Mouse (Mus musculus): Measurements from ENCODE around the gene Eef1a1.

Eef1a1 gene

DNA sequence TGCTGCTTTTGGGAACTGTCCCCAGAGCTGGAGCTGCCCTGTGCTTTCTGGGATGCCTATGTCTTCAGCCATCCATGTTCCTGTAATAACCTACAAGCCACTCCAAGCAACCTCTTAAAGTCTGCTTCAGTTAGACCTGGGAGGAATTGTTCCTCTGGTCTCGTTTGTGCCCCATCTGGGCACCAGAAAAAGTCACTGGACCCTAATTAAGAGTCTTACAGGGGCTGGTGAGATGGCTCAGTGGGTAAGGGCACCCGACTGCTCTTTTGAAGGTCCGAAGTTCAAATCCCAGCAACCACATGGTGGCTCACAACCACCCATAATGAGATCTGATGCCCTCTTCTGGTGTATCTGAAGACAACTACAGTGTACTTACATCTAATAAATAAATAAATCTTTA, 28.3 kb upstream of the Eef1a1 start:
- POLR2A ChIA-PET = interaction anchor here (0.7 to 40.2 kb wide), 13 partner anchors 3 to 69 kb away, joined by 3 to 1125 read pairs (median 20); partner anchors contain the start of genes Eef1a1 (in 1 of the 4) and Mto1 (in 1 of the 4)
- CTCF ChIA-PET = interaction anchor here in 3 of 4 experiments (0.7 to 2.6 kb wide), 6 partner anchors 10 to 88 kb away, joined by 3 to 11 read pairs (median 4); no protein-coding TSS in a partner anchor

- CTCF ChIA-PET = interaction anchor here in 2 of 4 experiments (0.8 to 2.6 kb wide), 4 partner anchors 10 to 32 kb away, joined by 3 to 11 read pairs (median 4); no protein-coding TSS in a partner anchor
- POLR2A ChIA-PET = interaction anchor here (0.5 to 40.2 kb wide), 13 partner anchors 4 to 78 kb away, joined by 3 to 1125 read pairs (median 17); partner anchors contain the start of gene Eef1a1 (in 2 of the 4)
Measured at GRCm38 (mm10) chr9:78516125-78516524, 27.2 kb upstream of the Eef1a1 start.

- CTCF ChIA-PET = no interaction called here
- POLR2A ChIA-PET = interaction anchor here in 3 of 4 experiments (1.6 to 37.5 kb wide), 8 partner anchors 10 to 37 kb away, joined by 3 to 1125 read pairs (median 32); no protein-coding TSS in a partner anchor
Measured at GRCm38 (mm10) chr9:78514681-78515080, 25.7 kb upstream of the Eef1a1 start.

GRCm38 (mm10) chr9:78513776-78514500, 25.0 kb upstream of the Eef1a1 start:
- ChIA-PET POLR2A (interaction anchor here in 3 of 4 experiments (0.7 to 37.5 kb wide), 11 partner anchors 9 to 64 kb away, joined by 3 to 1125 read pairs (median 13); no protein-coding TSS in a partner anchor), CTCF (interaction anchor here in 1 of 4 experiments (0.5 to 1.3 kb wide), 2 partner anchors 14 to 43 kb away, joined by 3 read pairs; no protein-coding TSS in a partner anchor)

DNA sequence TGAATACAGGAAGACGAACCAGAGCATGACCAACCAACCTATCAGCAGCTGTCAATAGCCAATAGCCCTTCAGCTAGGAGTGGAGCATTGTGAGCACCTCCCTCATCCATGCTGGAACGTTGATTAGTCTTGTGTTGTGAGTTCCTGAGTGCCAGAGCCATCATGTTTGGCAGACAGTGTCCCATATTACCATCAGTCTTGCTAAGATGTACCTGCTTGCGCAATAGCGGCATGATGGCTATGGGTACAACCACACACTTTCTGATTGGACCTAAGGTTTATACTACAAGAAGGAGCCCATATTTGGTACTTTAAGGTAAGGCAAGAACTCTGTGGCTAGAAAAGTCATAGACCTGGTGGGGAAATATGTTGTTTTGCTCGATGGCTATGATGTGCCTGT, 22.8 kb upstream of the Eef1a1 start:
- ChIA-PET POLR2A (interaction anchor here (0.8 to 37.5 kb wide), 11 partner anchors 7 to 36 kb away, joined by 3 to 1125 read pairs (median 11); no protein-coding TSS in a partner anchor), CTCF (no interaction called here)

DNA sequence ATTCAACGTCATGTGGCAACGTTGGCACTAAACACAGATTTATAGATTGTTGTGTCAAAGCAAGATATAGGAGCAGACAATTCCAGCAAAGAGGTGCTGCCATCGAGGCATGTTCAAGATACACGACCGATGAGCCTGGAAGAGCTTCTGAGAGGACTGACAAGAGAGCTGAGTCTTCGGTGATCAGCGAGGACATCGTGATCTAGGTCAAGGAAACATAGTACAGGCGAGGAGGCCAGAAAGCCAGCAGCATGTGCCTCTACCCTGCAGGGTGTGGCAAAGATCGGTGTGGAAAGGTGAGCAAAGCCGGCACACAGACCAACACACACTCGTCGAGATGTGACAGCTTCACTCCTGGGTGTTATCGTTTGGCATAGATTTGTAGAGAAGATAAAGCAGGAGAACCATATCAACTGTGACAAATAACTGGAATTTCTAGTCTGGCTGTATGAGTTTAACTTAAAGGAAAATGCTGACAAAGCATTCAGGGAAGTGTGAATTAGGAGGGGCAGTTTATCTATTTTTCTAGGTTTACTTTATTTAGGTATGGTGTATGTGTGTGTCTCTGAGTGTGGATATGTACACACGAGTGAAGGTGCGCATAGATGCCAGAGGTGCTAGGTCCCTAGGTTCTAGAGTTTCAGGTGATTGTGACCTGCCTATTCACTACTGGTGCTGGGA, 19.3 kb upstream of the Eef1a1 start:
- POLR2A ChIA-PET = interaction anchor here in 3 of 4 experiments (0.6 to 37.5 kb wide), 17 partner anchors 10 to 656 kb away, joined by 3 to 1125 read pairs (median 4); partner anchors contain the start of gene Eef1a1 (in 1 of the 3)

DNA sequence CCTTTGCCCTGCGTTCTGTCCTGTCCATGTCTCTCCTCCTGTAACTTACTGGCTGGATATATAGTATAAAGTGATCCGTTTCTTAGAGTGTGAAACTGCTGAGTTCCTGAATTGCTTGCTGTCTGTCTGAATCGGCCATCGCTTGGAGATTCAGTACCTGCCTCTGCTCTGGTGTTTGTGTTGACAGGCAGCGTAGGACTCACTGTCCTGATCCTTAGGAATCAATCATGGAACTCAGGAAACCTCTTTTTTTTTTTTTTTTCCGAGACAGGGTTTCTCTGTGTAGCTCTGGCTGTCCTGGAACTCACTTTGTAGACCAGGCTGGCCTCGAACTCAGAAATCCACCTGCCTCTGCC, 17.7 kb upstream of the Eef1a1 start:
- ChIA-PET CTCF (no interaction called here), POLR2A (interaction anchor here in 3 of 4 experiments (1.2 to 37.5 kb wide), 9 partner anchors 11 to 30 kb away, joined by 6 to 1125 read pairs (median 133); partner anchors contain the start of gene Eef1a1 (in 1 of the 3))

More for the DNA sequence above, 19.3 kb upstream of the Eef1a1 start:
- CTCF ChIA-PET = interaction anchor here in 3 of 4 experiments (0.5 to 1.1 kb wide), 3 partner anchors 19 to 40 kb away, joined by 3 to 4 read pairs (median 3); no protein-coding TSS in a partner anchor

DNA sequence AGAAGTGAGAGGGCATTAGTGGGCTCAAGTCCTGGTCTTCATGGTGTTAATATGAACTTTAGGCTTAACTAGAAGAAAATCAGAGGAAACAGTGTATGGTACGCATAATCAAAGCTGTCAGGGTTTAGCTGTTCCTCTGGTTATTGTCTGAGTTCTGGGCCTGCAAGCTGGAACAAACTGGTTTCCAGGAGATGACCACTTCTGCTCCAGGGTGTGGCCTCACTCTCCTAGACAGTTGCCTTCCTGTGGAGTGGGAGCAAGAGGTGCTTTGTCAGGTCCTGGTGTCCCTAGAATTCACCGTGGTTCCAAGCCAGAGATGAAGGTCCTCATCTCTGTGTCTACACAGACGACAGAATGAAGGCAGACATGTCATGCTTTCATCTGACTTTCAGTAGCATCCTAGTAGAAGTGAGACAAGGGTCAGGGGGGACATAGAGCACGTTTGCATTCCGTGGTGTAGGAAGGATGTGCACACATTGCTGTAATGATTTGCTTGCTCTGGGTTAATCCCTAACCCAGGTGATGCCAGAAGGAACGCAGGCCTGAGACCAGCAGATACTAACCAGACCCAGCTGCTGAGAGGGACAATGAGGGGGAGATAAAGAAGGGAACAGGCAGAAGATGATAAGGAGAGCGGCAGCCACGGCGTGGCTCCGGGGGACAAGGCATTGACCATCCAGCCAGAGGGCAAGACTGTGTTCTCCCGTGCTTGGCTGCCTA, 17.2 kb upstream of the Eef1a1 start:
- ChIA-PET CTCF (interaction anchor here in 1 of 4 experiments (1.0 kb wide), 1 partner anchor 10 kb away, joined by 3 read pairs; no protein-coding TSS in a partner anchor), POLR2A (interaction anchor here (0.8 to 37.5 kb wide), 23 partner anchors 10 to 330 kb away, joined by 3 to 1125 read pairs (median 20); partner anchors contain the start of genes Eef1a1 (in 2 of the 4), Cgas (in 1 of the 4), Dppa5a (in 1 of the 4) and Ooep (in 1 of the 4))

GRCm38 (mm10) chr9:78505223-78505622, 16.3 kb upstream of the Eef1a1 start:
- CTCF ChIA-PET = interaction anchor here in 3 of 4 experiments (0.6 to 2.1 kb wide), 4 partner anchors 22 to 161 kb away, joined by 3 to 7 read pairs (median 5); no protein-coding TSS in a partner anchor
- POLR2A ChIA-PET = interaction anchor here (0.6 to 37.5 kb wide), 46 partner anchors 8 to 725 kb away, joined by 3 to 1125 read pairs (median 12); partner anchors contain the start of genes Dppa5a (in 2 of the 4), Eef1a1 (in 2 of the 4), Cgas (in 1 of the 4) and Ooep (in 1 of the 4)

DNA sequence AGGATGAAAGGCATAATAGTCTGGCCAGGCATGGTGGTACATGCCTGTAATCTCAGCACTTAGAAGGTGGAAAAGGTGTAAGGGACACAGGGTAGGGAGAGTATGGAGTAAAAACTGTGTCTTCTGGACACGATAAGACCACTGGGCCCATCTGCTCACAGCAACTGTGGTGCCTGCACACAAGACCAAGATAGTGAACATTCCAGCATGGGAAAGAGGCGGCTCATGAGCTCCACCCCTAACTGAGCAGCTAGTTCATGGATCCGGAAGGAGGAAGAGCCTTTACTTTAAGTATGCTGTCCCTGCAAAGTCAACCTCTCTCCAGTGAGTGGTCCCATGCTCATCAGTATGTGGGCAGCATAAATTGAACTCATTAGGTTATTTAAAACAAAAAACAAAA, 15.7 kb upstream of the Eef1a1 start:
- CTCF ChIA-PET = interaction anchor here in 3 of 4 experiments (0.6 to 2.1 kb wide), 7 partner anchors 12 to 161 kb away, joined by 3 to 11 read pairs (median 6); no protein-coding TSS in a partner anchor
- POLR2A ChIA-PET = interaction anchor here (0.6 to 37.5 kb wide), 54 partner anchors 8 to 754 kb away, joined by 3 to 1125 read pairs (median 10); partner anchors contain the start of genes Eef1a1 (in 3 of the 4), Dppa5a (in 2 of the 4), Cgas (in 1 of the 4) and Gm17324 (in 1 of the 4)

GRCm38 (mm10) chr9:78504133-78504532, 15.2 kb upstream of the Eef1a1 start:
- ChIA-PET CTCF (interaction anchor here (0.6 to 2.1 kb wide), 7 partner anchors 10 to 336 kb away, joined by 3 to 11 read pairs (median 6); no protein-coding TSS in a partner anchor), POLR2A (interaction anchor here (0.6 to 37.5 kb wide), 56 partner anchors 8 to 753 kb away, joined by 3 to 1125 read pairs (median 8); partner anchors contain the start of genes Eef1a1 (in 3 of the 4), Dppa5a (in 2 of the 4), Gm17324 (in 2 of the 4) and Mto1 (in 2 of the 4))

DNA sequence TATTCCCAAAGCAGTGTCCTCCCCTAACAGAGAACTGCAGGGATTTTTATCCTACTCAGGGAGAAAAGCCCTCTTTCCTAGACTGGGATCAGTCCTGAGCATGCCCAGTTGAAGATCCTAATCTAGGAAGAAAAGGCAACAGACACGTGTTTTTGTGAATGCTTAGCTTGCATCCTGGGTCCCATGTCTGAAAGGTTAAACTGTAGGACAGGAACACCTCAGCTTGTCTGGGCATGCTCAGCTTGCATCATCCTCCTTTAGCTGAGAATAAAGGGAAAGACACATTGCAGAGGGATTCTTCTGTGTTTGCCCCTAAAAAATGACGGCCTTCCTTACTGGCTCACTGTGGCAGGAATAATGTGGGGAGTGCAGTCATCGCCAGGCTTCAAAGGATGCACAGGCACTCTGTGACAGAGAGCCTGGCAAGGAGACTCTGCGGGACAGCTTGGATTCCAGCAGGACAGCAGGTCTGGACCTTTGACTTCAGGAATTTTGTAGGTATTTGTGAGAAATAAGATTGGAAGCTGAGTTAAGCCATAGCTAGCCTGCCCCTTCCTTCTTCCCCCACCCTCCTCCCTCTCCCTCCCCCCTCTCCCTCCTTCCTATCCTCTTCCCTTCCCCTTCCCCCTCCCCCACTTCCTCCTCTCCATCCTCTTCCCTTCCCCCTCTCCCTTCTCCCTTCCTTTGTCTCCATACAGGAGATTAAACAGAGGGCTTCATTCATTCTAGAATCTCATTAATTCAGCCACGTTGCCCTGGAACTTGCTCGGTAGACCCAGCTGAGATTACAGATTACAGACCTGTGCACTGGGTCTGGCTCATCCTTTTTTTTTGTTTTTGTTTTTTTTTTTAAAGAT, 14.5 kb upstream of the Eef1a1 start:
- ChIA-PET POLR2A (interaction anchor here (0.6 to 37.5 kb wide), 62 partner anchors 9 to 891 kb away, joined by 3 to 1125 read pairs (median 7); partner anchors contain the start of genes Dppa5a (in 3 of the 4), Eef1a1 (in 3 of the 4), Gm17324 (in 2 of the 4) and Mto1 (in 2 of the 4)), CTCF (interaction anchor here (0.6 to 2.1 kb wide), 8 partner anchors 9 to 335 kb away, joined by 3 to 11 read pairs (median 4); no protein-coding TSS in a partner anchor)

DNA sequence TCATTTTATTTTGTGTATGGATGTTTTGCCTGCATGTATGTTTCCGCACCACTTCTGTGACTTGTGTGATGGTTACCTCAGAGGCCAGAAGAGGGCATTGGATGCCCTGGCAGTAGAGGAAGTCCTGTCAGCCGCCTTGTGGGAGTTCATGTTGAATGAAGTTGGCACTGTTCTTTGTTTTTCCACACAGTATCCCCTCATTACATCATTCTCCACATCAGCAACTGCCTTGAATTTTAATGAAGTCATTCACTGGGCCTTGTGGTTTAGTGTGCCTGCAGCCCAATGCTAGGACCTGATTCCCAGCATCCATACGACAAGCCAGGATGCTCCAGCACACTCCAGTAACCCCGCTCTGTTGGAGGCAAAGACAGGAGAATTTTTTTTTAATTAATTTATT, 12.3 kb upstream of the Eef1a1 start:
- ChIA-PET CTCF (no interaction called here), POLR2A (interaction anchor here (0.6 to 5.8 kb wide), 11 partner anchors 13 to 127 kb away, joined by 3 to 61 read pairs (median 15); partner anchors contain the start of gene Eef1a1 (in 2 of the 4))

GRCm38 (mm10) chr9:78500386-78500785, 11.4 kb upstream of the Eef1a1 start:
- POLR2A ChIA-PET = interaction anchor here (0.6 to 5.8 kb wide), 26 partner anchors 9 to 132 kb away, joined by 3 to 61 read pairs (median 4); partner anchors contain the start of genes Eef1a1 (in 2 of the 4) and Dppa5a (in 1 of the 4)

GRCm38 (mm10) chr9:78493171-78493570, 4.2 kb upstream of the Eef1a1 start:
- POLR2A ChIA-PET = interaction anchor here in 3 of 4 experiments (0.6 to 5.8 kb wide), 30 partner anchors 10 to 374 kb away, joined by 3 to 196 read pairs (median 4); partner anchors contain the start of genes Gm17324 (in 1 of the 3) and Mto1 (in 1 of the 3)
- CTCF ChIA-PET = interaction anchor here in 1 of 4 experiments (0.7 kb wide), 1 partner anchor 49 kb away, joined by 3 read pairs; no protein-coding TSS in a partner anchor

More at GRCm38 (mm10) chr9:78500386-78500785, 11.4 kb upstream of the Eef1a1 start:
- CTCF ChIA-PET = no interaction called here

DNA sequence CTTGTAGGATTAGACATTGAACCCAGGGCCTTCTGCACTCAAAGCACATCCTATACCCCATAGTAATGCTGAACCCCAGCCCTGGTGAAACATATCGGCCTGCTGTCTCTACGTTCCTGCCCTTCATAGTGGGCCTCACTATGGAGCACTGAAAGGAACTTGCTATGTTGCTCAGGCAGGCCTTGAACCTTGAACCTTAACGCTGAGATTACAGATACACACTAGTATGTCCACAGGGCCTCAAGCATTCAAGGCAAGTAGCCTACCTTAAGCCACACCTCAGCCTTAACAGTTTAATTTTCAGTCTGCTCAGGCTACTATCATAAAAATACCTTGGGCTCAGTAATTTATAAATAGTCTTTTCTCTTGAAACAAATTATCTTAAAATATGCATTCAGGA, 3.3 kb upstream of the Eef1a1 start:
- ChIA-PET CTCF (interaction anchor here in 1 of 4 experiments (0.5 to 0.9 kb wide), 2 partner anchors 11 to 33 kb away, joined by 3 read pairs; no protein-coding TSS in a partner anchor), POLR2A (interaction anchor here in 3 of 4 experiments (0.6 to 5.8 kb wide), 17 partner anchors 8 to 373 kb away, joined by 3 to 196 read pairs (median 4); partner anchors contain the start of genes Gm17324 (in 1 of the 3) and Mto1 (in 1 of the 3))

Measured in embryonic stem cell, embryonic (primary cell).